ENCODE assay signal across 8 mouse cellular contexts in the genomic region with DNA sequence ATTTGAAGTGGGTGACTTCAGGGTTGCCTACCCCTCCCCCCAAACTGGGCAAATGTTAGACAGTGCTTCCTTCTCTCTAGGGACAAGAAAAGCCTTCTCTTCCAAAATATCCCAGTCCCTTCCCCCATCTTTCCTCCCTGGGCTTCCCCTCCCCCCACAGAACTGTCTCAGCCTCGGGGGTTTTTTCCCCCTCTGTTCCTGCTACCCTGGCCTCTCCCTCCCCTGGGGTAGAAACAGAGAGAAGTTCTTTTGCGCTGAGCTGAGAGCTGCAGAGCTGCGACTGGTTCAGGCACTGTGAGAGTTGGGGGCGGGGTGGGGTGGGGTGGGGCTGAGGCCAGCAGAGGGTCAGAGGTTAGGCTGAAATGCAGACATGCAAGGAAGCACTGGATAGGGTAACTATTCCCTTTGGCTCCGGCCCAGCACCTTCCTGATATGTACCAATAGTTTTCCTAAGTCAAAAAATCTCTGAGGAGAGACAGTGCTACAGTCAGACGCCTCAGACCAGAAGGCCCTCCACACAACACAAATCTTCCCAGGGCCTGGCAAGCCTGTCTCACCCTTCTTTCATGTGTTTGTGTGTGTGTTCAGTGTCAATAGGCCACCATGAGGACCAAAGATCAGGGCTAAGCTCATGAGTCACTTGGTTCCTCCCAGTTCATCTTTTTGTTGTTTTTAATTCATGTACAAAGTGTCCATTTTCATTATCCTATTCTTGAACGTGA. TPM values are rescaled to one million over a fixed set of nuclear protein-coding genes. Genes with fewer than 3 reads are reported as not detected.
DNase-seq lines count a peak whose midpoint lies in the region; ATAC-seq and TF ChIP-seq lines count a peak whose summit lies in the region.

No protein-coding gene starts in this region.

- no peak for ATAC-seq in embryonic facial prominence, embryonic 14.5 days (ENCODE audit: low read depth)
- ATAC-seq in liver, embryonic 11.5 days (replicated peaks; ENCODE audit: low FRiP score) = peak; percentile 28; the same call in 1 of the 2 replicates
- ATAC-seq in megakaryocyte progenitor cell, adult 5-6 weeks (replicated peaks; ENCODE audit: poor library complexity) = no peak

- H3K36me3 ChIP-seq in ES-Bruce4 (ENCODE audit: control insufficient read depth, insufficient read depth, low read length, poor library complexity, severe bottlenecking) = 0 out of 2 replicates have a peak, but pooled peaks cover 1% of the 10 kb centered on the region
- H3K36me3 ChIP-seq in embryonic facial prominence, embryonic 14.5 days (ENCODE audit: control insufficient read depth, insufficient read depth, low read length) = peaks cover 32% of the 10 kb centered on the region
- peaks cover 4% of the 10 kb centered on the region; the same call in 1 of the 2 replicates for H3K36me3 ChIP-seq in liver, embryonic 11.5 days (ENCODE audit: control insufficient read depth, insufficient read depth, low read length)

- H3K9ac ChIP-seq in ES-Bruce4 (ENCODE audit: low read depth, poor library complexity, severe bottlenecking) = peak overlapping the region; percentile 82; the same call in 1 of the 2 replicates
- peak overlapping the region; percentile 70 for H3K9ac ChIP-seq in embryonic facial prominence, embryonic 14.5 days (ENCODE audit: low read depth, low read length)
- H3K9ac ChIP-seq in liver, embryonic 11.5 days (ENCODE audit: low read depth, low read length) = peak overlapping the region; percentile 57

- peak overlapping the region; percentile 67 for H3K4me3 ChIP-seq in ES-Bruce4 (ENCODE audit: low read depth, low read length)
- H3K4me3 ChIP-seq in embryonic facial prominence, embryonic 14.5 days (ENCODE audit: low read depth, low read length) = peak overlapping the region; percentile 57
- H3K4me3 ChIP-seq in liver, embryonic 11.5 days (ENCODE audit: low read depth, low read length) = peak overlapping the region; percentile 59

- no peak for TF ChIP-seq POLR2A in ES-Bruce4 (IDR thresholded peaks at IDR 0.05; ENCODE audit: insufficient read depth, low read length)

- H3K9me3 ChIP-seq in ES-Bruce4 (replicated peaks; ENCODE audit: control insufficient read depth, insufficient read depth, low read length, poor library complexity, severe bottlenecking) = no peaks in the 10 kb centered on the region
- H3K9me3 ChIP-seq in embryonic facial prominence, embryonic 14.5 days (ENCODE audit: control insufficient read depth, low read length) = peaks cover 6% of the 10 kb centered on the region; the same call in 1 of the 2 replicates
- peaks cover 4% of the 10 kb centered on the region; the same call in 1 of the 2 replicates for H3K9me3 ChIP-seq in liver, embryonic 11.5 days (ENCODE audit: control insufficient read depth, low read length)

- peak; percentile 62 for DNase-seq in 3134 (ENCODE audit: extremely low read depth, insufficient read length, low spot score)
- DNase-seq in embryonic facial prominence, embryonic 14.5 days (ENCODE audit: low spot score) = peak; percentile 63
- DNase-seq in heart, postnatal 4 days = peak; percentile 54
- DNase-seq in liver, embryonic 11.5 days (ENCODE audit: low spot score) = peak; percentile 68
- peak; percentile 54 for DNase-seq in neural tube, embryonic 10.5 days (ENCODE audit: extremely low spot score, low spot score)
- DNase-seq in cerebellum, postnatal 4 days (ENCODE audit: low spot score in 2 of 2) = no peak

- peak overlapping the region; percentile 94 for H3K27ac ChIP-seq in ES-Bruce4 (ENCODE audit: insufficient read depth, low read length)
- peak overlapping the region; percentile 73 for H3K27ac ChIP-seq in embryonic facial prominence, embryonic 14.5 days (replicated peaks; ENCODE audit: low read depth, low read length)
- H3K27ac ChIP-seq in liver, embryonic 11.5 days (ENCODE audit: low read depth, low read length) = peak overlapping the region; percentile 82

- no peaks in the 10 kb centered on the region for H3K27me3 ChIP-seq in ES-Bruce4 (ENCODE audit: control insufficient read depth, insufficient read depth, low read length, poor library complexity, severe bottlenecking)
- no peaks in the 10 kb centered on the region for H3K27me3 ChIP-seq in embryonic facial prominence, embryonic 14.5 days (replicated peaks; ENCODE audit: control insufficient read depth, insufficient read depth, low read length)
- peaks cover 4% of the 10 kb centered on the region; the same call in 1 of the 2 replicates for H3K27me3 ChIP-seq in liver, embryonic 11.5 days (replicated peaks; ENCODE audit: control insufficient read depth, insufficient read depth, low read length)

- TF ChIP-seq CTCF in ES-Bruce4 (IDR thresholded peaks at IDR 0.05; ENCODE audit: low read depth, low read length) = no peak

- TF ChIP-seq EP300 in ES-Bruce4 (IDR thresholded peaks at IDR 0.05; ENCODE audit: insufficient read depth, low read depth, low read length) = peak; percentile 85

- 0% methylated on average over 7 of the region's 7 CpGs for WGBS in embryonic facial prominence, embryonic 14.5 days
- 3% methylated on average over 7 of the region's 7 CpGs for WGBS in liver, embryonic 11.5 days

- H3K4me2 ChIP-seq in embryonic facial prominence, embryonic 14.5 days (ENCODE audit: low read depth, low read length) = peak overlapping the region; percentile 96
- H3K4me2 ChIP-seq in liver, embryonic 11.5 days = peak overlapping the region; percentile 97

- peaks cover 2% of the 10 kb centered on the region for H3K4me1 ChIP-seq in ES-Bruce4 (ENCODE audit: control insufficient read depth, insufficient read depth, low read length)
- H3K4me1 ChIP-seq in embryonic facial prominence, embryonic 14.5 days (ENCODE audit: control insufficient read depth, insufficient read depth, low read length) = peaks cover 37% of the 10 kb centered on the region
- H3K4me1 ChIP-seq in liver, embryonic 11.5 days (replicated peaks; ENCODE audit: control insufficient read depth, insufficient read depth, low read length) = peaks cover 51% of the 10 kb centered on the region

RNA-seq across cellular contexts. Expression of gene Ppp1r18, which starts 4.1 kb away (rescaled TPM):
- polyA plus RNA-seq in ES-Bruce4 (2011; ENCODE audit: insufficient read depth, insufficient read length, low read depth, missing spikeins) = 18.6 and 20.1 TPM in 2 replicates
- 25.6 and 27.8 TPM in 2 replicates for polyA plus RNA-seq in embryonic facial prominence, embryonic 14.5 days (2014; fragmentation: Nextera tagmentation; extraction: Ambion mirVana)
- total RNA-seq in heart, postnatal 4 days (2021) = 10 to 100 TPM; 32.6 to 32.7 TPM
- 22.0 and 23.1 TPM in 2 replicates for polyA plus RNA-seq in liver, embryonic 11.5 days (2014; fragmentation: Nextera tagmentation; extraction: Ambion mirVana)
- 49.8 and 60.9 TPM in 2 replicates for total RNA-seq in megakaryocyte progenitor cell, adult 5-6 weeks (2015)
- 17.4 and 20.5 TPM in 2 replicates for total RNA-seq in megakaryocyte progenitor cell, adult 5-6 weeks (2017)

RNA-seq across cellular contexts. Expression of gene Nrm, which starts 8.4 kb away (rescaled TPM):
- polyA plus RNA-seq in ES-Bruce4 (2011; ENCODE audit: insufficient read depth, insufficient read length, low read depth, missing spikeins) = 32.9 and 35.3 TPM in 2 replicates
- polyA plus RNA-seq in embryonic facial prominence, embryonic 14.5 days (2014; fragmentation: Nextera tagmentation; extraction: Ambion mirVana) = 47.7 and 55.4 TPM in 2 replicates
- 10 to 100 TPM; 26.3 to 32.2 TPM for total RNA-seq in heart, postnatal 4 days (2021)
- 40.9 and 45.4 TPM in 2 replicates for polyA plus RNA-seq in liver, embryonic 11.5 days (2014; fragmentation: Nextera tagmentation; extraction: Ambion mirVana)
- 47.4 and 64.5 TPM in 2 replicates for total RNA-seq in megakaryocyte progenitor cell, adult 5-6 weeks (2015)
- total RNA-seq in megakaryocyte progenitor cell, adult 5-6 weeks (2017) = 43.1 and 50.1 TPM in 2 replicates

RNA-seq across cellular contexts. Expression of gene Dhx16, which starts 10.1 kb away (rescaled TPM):
- 533 and 573 TPM in 2 replicates for polyA plus RNA-seq in ES-Bruce4 (2011; ENCODE audit: insufficient read depth, insufficient read length, low read depth, missing spikeins)
- 40.2 and 43.4 TPM in 2 replicates for polyA plus RNA-seq in embryonic facial prominence, embryonic 14.5 days (2014; fragmentation: Nextera tagmentation; extraction: Ambion mirVana)
- total RNA-seq in heart, postnatal 4 days (2021) = 10 to 100 TPM; 24.2 to 25.1 TPM
- polyA plus RNA-seq in liver, embryonic 11.5 days (2014; fragmentation: Nextera tagmentation; extraction: Ambion mirVana) = 69.1 and 70.4 TPM in 2 replicates
- total RNA-seq in megakaryocyte progenitor cell, adult 5-6 weeks (2015) = 100 and 110 TPM in 2 replicates
- 78.2 and 82.0 TPM in 2 replicates for total RNA-seq in megakaryocyte progenitor cell, adult 5-6 weeks (2017)

RNA-seq across cellular contexts. Expression of gene 2310061I04Rik, which starts 27.7 kb away (rescaled TPM):
- polyA plus RNA-seq in ES-Bruce4 (2011; ENCODE audit: insufficient read depth, insufficient read length, low read depth, missing spikeins) = 58.1 and 58.9 TPM in 2 replicates
- polyA plus RNA-seq in embryonic facial prominence, embryonic 14.5 days (2014; fragmentation: Nextera tagmentation; extraction: Ambion mirVana) = 20.5 and 21.5 TPM in 2 replicates
- 10 to 100 TPM; 45.0 to 47.0 TPM for total RNA-seq in heart, postnatal 4 days (2021)
- polyA plus RNA-seq in liver, embryonic 11.5 days (2014; fragmentation: Nextera tagmentation; extraction: Ambion mirVana) = 33.7 and 34.0 TPM in 2 replicates
- 38.8 and 51.8 TPM in 2 replicates for total RNA-seq in megakaryocyte progenitor cell, adult 5-6 weeks (2015)
- total RNA-seq in megakaryocyte progenitor cell, adult 5-6 weeks (2017) = 4.5 and 7.5 TPM in 2 replicates

RNA-seq across cellular contexts. Expression of gene Mdc1, which starts 28.2 kb away (rescaled TPM):
- polyA plus RNA-seq in ES-Bruce4 (2011; ENCODE audit: insufficient read depth, insufficient read length, low read depth, missing spikeins) = 131 and 147 TPM in 2 replicates
- 10.2 and 14.8 TPM in 2 replicates for polyA plus RNA-seq in embryonic facial prominence, embryonic 14.5 days (2014; fragmentation: Nextera tagmentation; extraction: Ambion mirVana)
- 10 to 100 TPM; 37.9 to 40.6 TPM for total RNA-seq in heart, postnatal 4 days (2021)
- 19.6 and 23.3 TPM in 2 replicates for polyA plus RNA-seq in liver, embryonic 11.5 days (2014; fragmentation: Nextera tagmentation; extraction: Ambion mirVana)
- 77.6 and 77.8 TPM in 2 replicates for total RNA-seq in megakaryocyte progenitor cell, adult 5-6 weeks (2015)
- total RNA-seq in megakaryocyte progenitor cell, adult 5-6 weeks (2017) = 17.5 and 17.6 TPM in 2 replicates

Comparison
In these comparisons a context has a peak if more than half of its experiments do, and no peak if none do; other contexts are left out.
1. DNase-seq: peak in 3134 (single experiment), embryonic facial prominence, embryonic 14.5 days (single experiment), heart, postnatal 4 days (single experiment), liver, embryonic 11.5 days (single experiment) and neural tube, embryonic 10.5 days (single experiment); none in cerebellum, postnatal 4 days (0 of 2).
2. Peak in every context shown above with its lines, with median percentiles within 50 percentile points of each other: H3K27ac ChIP-seq, H3K4me3 ChIP-seq and H3K9ac ChIP-seq.